Mouse (Mus musculus) ES-Bruce4 (cell line): ENCODE results near the gene Erich6. TPM values are rescaled to one million over a fixed set of nuclear protein-coding genes. Genes with fewer than 3 reads are reported as not detected.

ENCODE experiments used
- H3K27ac ChIP-seq: 2 replicates; pipeline ENCODE4 v1.5.1; 2012; ENCODE audit warnings: low read length, inconsistent platforms; ENCODE audit not compliant: insufficient read depth
- H3K27me3 ChIP-seq: 2 replicates; pipeline ENCODE4 v1.6.1; 2012; ENCODE audit warnings: mild to moderate bottlenecking, low read length, inconsistent platforms; ENCODE audit not compliant: control insufficient read depth, poor library complexity, insufficient read depth, severe bottlenecking
- H3K36me3 ChIP-seq: 2 replicates; pipeline ENCODE4 v1.6.1; 2012; ENCODE audit warnings: inconsistent platforms, mild to moderate bottlenecking, low read length, moderate library complexity; ENCODE audit not compliant: control insufficient read depth, poor library complexity, insufficient read depth, severe bottlenecking
- H3K4me1 ChIP-seq: one replicate; pipeline ENCODE4 v1.8.1; 2011; ENCODE audit warnings: low read length; ENCODE audit not compliant: control insufficient read depth, insufficient read depth
- H3K4me3 ChIP-seq: 2 replicates; pipeline ENCODE4 v1.5.1; 2011; ENCODE audit warnings: low read depth, mild to moderate bottlenecking, low read length
- H3K9ac ChIP-seq: 2 replicates; pipeline ENCODE4 v1.6.1; 2012; ENCODE audit warnings: low read depth, mild to moderate bottlenecking, inconsistent platforms; ENCODE audit not compliant: poor library complexity, severe bottlenecking
- H3K9me3 ChIP-seq: replicated peaks from 2 replicates; pipeline ENCODE4 v1.6.1; 2012; ENCODE audit warnings: mild to moderate bottlenecking, low read length, inconsistent platforms; ENCODE audit not compliant: control insufficient read depth, poor library complexity, insufficient read depth, severe bottlenecking
- CTCF ChIP-seq: IDR thresholded peaks from one replicate; pipeline ENCODE4 v1.8.1; 2011; ENCODE audit warnings: low read depth, low read length
- EP300 ChIP-seq: IDR thresholded peaks from 2 replicates; pipeline ENCODE4 v1.6.1; 2011; ENCODE audit warnings: low read depth, low read length; ENCODE audit not compliant: insufficient read depth
- POLR2A ChIP-seq: IDR thresholded peaks from one replicate; pipeline ENCODE4 v1.8.1; 2011; ENCODE audit warnings: low read length; ENCODE audit not compliant: insufficient read depth
- polyA plus RNA-seq: library from polyadenylated mRNA; stranded (reverse); fragments of >200 nt; gene quantifications from 2 replicates; pipeline ENCODE4 v1.2.4, GENCODE M21; 2011; ENCODE audit warnings: low read depth; ENCODE audit not compliant: missing spikeins, insufficient read depth, insufficient read length

Gene Erich6
- polyA plus RNA-seq, result not detected in 2 replicates

DNA sequence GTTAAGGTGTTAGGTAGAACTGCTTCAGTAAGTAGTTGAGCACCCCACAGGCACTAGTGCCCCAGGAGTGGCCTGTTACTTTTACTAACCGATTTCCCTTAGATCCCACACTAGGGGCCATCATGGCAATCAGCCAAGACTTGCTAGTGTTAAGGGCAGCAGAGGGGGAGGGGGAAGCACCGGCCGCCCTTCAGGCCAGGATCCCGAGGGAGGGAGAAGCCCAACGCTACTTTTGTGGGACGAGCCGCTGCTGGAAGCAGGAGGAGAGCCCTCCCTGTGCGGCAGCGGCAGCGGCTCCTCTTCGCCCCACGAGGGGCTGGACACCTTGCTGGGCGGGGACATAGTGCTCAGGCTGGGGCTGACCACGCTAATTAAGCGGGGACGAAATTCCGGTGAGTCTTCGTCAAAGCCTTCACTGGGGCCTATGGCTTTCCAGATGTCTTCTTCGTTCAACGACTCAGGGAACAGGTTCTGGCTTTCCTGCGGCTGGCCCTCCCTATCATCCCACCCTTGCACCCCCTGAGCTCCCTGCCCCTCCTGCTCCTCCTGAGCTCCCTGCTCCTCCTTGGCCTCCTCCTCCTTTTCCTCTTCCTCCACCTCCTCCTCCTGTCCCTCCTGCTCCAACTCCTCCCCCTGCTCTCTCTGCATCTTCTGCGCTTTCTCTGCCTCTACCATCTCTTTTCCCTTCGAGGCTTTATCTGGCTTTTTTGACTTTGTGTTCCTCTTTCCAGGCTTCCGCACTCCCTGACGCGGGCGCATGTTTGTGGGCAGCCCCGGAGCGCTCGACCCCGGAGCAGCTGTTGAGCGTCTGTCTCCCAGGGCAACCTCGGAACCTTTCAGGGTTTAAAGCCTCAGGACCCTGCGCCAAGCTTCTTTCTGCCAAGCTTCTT lies at the start of gene Erich6:
Gene Erich6 (minus strand): TSS at position 802 of the 890 bp plus-strand sequence.
- Histone ChIP-seq H3K4me1 (no peaks in the 10 kb centered on the region), H3K4me3 (peak within 1 kb of the TSS; percentile 57), H3K9me3 (no peaks in the 10 kb centered on the region), H3K27me3 (no peaks in the 10 kb centered on the region), H3K36me3 (no peaks in the 10 kb centered on the region), H3K9ac (peak within 1 kb of the TSS; percentile 14), H3K27ac (no peak within 1 kb of the TSS)
- TF ChIP-seq EP300, result no peak

DNA sequence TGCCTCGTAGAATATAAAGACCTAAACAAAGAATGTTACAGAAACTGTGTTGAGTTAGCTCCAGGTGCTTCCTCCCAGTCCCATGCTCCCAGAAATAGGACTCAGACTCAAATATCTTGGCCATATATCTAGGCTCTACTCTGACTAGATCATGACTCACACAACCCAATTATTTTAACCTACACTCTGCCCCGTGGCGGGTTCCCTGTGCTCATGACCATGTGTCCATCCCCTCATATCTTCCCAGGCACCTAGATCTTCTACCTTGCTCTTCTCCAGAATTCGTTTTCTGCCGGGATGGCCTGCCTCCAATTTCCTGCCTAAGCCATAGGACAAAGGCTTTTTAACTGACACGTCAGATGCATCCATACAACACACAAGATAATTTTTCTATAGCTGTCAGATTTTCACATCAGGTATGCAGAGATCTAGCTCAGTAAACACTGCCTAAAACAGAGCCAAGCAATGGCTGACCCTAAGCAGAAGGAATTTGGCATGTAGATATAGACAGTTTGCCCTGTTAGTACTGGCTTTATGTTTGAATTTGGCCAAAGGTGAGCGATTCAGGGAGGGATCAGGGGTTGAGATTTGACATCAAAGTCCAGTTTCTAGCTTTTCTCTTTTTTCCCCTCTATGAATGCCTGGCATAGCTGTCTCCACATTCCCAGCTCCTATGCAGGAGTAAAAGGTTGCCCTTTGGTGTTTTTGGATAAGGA lies 49.4 kb upstream of the Erich6 start:
- TF ChIP-seq EP300 (no peak), CTCF (no peak), POLR2A (no peak)
- H3K4me3 ChIP-seq, result no peak overlapping the region
- H3K9me3 ChIP-seq, result no peaks in the 10 kb centered on the region
- no peak overlapping the region for H3K9ac ChIP-seq
- H3K27me3 ChIP-seq, result peaks cover 2% of the 10 kb centered on the region
- H3K36me3 ChIP-seq, result no peaks in the 10 kb centered on the region
- H3K4me1 ChIP-seq, result no peaks in the 10 kb centered on the region
- H3K27ac ChIP-seq, result no peak overlapping the region

DNA sequence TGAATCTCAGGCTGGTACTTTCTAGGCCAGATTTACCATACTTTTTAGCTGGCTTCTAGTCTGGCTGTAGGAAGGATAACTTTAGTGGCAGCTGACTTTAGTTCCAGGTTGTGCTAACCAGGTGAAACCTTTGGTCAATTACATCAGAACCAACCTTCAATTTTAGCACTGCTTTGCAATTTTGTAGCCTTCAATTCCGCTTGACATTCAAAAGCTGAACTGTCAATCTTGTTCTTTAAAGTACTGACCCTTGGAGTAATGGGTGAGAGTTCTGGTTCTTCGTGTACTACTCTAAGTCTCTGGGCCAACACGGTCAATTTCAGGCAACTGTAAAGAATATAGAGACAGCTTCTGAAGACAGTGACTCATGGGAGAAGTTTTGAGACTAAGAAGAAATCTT lies 48.4 kb upstream of the Erich6 start:
- Histone ChIP-seq H3K4me3 (no peak overlapping the region), H3K27me3 (no peaks in the 10 kb centered on the region; the same call in 1 of the 2 replicates), H3K9me3 (no peaks in the 10 kb centered on the region), H3K9ac (no peak overlapping the region), H3K36me3 (no peaks in the 10 kb centered on the region), H3K27ac (no peak overlapping the region), H3K4me1 (no peaks in the 10 kb centered on the region)
- TF ChIP-seq EP300, result no peak
- TF ChIP-seq CTCF, result no peak
- no peak for TF ChIP-seq POLR2A

DNA sequence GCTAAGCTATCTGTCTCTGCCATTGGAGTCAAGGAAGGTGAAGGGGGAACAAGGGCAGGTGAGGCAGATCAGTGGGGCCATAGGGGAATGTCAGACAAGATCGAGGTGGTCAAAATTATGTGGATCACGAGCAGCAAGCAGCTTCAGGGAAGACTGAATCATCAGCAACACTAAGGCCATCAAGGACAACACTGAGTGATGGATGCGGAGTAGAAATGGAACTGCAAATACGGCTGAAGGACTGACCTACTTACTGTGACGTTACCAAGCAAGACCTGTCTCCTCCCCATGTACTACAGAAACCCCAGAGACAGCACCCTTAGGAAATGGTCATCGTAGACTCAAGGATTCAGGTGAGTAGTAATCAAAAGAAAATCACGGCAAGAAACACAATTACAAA lies 46.3 kb upstream of the Erich6 start:
- no peaks in the 10 kb centered on the region for H3K36me3 ChIP-seq
- TF ChIP-seq CTCF, result no peak
- TF ChIP-seq EP300, result no peak
- H3K27ac ChIP-seq, result no peak overlapping the region

DNA sequence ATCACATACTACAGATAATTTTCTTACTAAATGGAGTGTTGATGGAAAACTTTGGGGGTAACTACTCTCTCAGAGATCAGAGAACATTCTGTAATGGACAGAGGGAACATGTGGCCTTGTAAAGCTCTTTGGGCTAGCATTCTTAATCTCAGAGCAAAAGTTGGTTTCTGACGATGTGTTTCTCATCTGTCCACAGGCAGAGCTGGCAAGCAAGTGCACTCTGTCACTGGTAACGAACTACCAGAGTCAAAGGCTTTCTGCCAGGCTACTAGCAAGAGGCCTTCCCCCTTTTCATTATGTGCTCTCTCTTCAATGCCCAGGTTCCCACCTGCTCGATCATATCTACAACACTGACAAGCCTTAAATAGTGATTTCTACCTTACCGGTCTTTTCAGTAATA lies 45.3 kb upstream of the Erich6 start:
- no peaks in the 10 kb centered on the region for H3K4me1 ChIP-seq
- no peak overlapping the region for H3K27ac ChIP-seq
- TF ChIP-seq CTCF (no peak), EP300 (no peak), POLR2A (no peak)
- H3K9ac ChIP-seq, result no peak overlapping the region
- H3K27me3 ChIP-seq, result no peaks in the 10 kb centered on the region
- no peaks in the 10 kb centered on the region for H3K36me3 ChIP-seq
- no peak overlapping the region for H3K4me3 ChIP-seq
- H3K9me3 ChIP-seq, result no peaks in the 10 kb centered on the region

More for the DNA sequence above, 46.3 kb upstream of the Erich6 start:
- Histone ChIP-seq H3K4me3 (no peak overlapping the region), H3K9me3 (no peaks in the 10 kb centered on the region), H3K9ac (no peak overlapping the region), H3K27me3 (no peaks in the 10 kb centered on the region), H3K4me1 (no peaks in the 10 kb centered on the region)

DNA sequence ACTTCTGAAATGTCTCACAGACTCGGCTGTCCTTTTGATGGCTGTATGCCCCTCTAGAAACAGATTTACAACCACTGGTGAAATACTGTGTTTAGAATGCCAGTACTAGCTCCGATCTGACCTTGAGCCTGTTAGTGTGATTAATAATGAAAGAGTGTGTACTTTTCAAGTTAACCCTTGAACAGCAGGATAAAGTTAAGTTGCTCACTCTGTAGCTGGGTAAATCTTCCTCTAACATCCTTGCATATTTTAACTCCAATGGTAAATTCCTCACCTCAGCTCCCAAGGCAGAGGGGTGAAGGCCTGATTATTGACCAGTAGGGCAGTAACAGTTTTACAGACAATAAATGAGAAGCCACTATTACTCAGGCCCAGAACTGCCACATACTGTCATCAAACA lies 44.8 kb upstream of the Erich6 start:
- Histone ChIP-seq H3K27ac (no peak overlapping the region), H3K9ac (no peak overlapping the region), H3K36me3 (no peaks in the 10 kb centered on the region), H3K9me3 (no peaks in the 10 kb centered on the region), H3K4me1 (no peaks in the 10 kb centered on the region), H3K4me3 (no peak overlapping the region), H3K27me3 (no peaks in the 10 kb centered on the region)
- no peak for TF ChIP-seq POLR2A
- TF ChIP-seq EP300, result no peak
- TF ChIP-seq CTCF, result no peak
